Mouse (Mus musculus) A20 (cell line): ENCODE measurements at regions not wholly inside any gene's neighbourhood (a gene's known extent, or its start where the extent isn't known, plus 50 kb on each side); places are given as distances from the start of the nearest gene placed in this dataset.

Experiments used
- DNase-seq: peaks from one replicate; pipeline ENCODE4 v3.0.0-alpha.2; 2011; ENCODE audit warnings: low read depth, low spot score

DNA sequence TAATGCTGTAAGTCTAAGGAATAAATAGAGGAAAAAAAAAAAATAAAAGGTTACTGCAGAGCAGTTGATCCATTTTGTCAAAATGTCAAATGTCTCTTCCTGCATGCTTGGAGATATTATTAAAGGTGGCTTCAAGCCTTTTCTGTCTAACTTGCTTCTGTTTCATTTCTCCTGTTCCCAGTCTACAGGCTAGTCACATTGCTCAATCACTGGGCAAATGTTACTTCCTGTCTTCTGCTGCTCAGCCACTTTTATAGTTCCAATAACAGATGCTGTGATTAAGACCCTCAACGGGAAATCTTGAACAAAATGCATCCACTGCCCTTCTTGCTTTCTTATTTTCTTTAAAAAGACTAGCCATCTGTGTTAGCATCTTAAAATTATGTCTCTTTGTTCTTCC lies 1445.2 kb upstream of the Pcdh17 start:
- DNase-seq: peak; percentile 37

DNA sequence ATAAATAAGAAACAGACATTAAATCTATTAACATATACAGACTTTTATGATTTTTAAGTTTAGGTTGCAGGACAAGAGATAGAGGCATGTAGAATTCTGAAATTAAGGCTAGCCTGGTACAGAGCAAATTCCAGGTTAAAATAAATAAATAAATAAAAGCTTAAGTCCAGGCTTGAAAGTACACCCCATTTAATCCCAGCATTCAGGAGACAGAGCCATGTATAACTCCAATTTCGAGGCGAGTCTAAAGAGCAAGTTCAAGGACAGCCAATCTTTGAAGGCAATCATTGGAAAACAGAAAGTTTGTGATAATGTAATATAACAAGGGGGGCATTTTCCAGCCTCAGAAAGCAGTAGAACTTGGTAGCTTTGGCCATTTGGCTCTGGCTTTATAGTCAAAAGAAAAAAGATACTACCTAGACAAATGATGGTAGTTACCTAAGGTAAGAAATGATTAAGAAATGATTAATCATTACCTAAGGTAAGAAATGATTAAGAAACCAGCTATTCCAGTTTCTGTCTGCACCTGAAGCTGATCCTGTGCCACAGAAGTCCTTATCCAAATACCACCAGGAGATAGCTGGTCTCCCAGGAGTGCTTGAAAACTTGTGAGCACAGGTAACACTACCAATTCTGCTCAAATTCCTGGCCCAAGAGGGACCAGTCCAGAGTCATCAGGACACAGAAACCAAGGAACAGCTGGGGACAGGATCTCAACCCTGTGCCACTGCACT lies 1441.0 kb upstream of the Pcdh17 start:
- DNase-seq: no peak

DNA sequence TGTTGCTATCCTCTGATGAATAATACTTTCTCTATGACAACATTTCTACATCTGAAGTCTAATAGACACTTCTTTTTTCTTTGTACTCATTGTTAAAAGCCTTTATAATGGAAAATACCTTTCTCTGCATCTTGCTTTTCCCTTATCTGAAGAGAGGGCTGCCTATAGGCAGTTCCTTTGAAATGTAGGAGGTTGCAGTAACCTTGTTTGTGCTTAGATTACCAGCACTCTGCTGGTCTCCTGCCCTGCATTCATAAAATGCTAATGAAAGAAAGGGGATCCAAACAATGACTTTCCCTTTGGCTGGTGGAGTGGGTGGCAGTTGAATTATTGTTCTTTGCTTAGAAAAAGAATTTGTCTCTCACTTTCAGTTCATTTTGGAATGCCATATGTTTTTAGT lies 1434.8 kb upstream of the Pcdh17 start:
- DNase-seq: no peak

DNA sequence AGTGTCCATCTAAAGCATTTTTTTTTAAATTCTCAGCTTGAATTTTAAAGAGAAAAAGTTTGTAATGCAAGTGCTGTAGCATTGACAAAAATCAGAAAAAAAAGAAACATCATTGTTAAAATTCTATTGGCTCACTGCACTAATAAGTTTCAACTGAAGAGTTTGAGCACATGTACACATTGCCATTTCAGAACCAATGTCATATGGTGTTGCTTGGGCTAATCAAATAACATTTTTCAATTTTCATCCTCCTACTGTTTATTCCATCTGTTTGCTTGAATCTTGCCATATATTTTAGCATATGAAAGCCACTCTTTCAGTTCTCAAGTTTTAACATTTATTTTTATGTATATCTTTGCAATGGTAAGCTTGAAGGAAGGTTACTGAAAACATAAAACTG lies 1421.5 kb upstream of the Pcdh17 start:
- no peak for DNase-seq
